Mouse (Mus musculus): ENCODE results near the gene E130114P18Rik. TPM values are rescaled to one million over a fixed set of nuclear protein-coding genes. Genes with fewer than 3 reads are reported as not detected.

E130114P18Rik gene
- polyA plus RNA-seq, 1 experiment from 2014 or later: 0.72 TPM

DNA sequence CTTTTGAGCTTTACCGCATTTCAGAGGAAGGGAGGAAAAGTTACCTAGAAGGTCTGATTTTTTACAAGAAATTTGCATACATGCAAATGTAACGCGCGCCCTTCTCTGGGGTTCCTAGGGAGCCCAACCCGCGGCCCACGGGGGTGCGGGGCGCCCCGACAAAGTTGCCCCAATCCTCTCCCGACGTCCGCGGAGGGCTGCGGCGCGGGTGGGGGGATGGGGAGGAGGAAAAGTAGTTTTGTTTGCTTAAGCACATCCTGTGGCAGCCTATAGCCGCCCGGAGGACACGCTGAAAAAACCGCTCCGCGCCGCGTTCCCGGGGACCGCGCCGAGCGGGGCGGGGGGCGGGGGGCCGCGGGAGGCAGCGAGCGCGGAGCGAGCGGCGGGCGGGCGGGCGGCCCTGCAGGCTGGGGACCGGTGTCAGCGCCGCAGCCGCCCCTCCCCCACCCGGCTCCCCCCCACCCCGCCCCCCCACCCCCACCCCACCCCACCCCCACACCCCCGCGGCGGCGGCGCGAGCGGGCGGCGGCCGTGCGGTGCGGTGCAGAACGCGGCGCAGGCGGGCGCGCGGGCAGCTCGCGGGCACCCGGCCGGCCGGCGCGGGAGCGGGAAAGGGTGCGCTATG is 685 bp downstream of the E130114P18Rik start:
- peaks cover 21% of the 10 kb centered on the region for H3K4me1 ChIP-seq (ENCODE audit: control insufficient read depth, insufficient read depth, low read length)
- peak overlapping the region; percentile 99 for H3K9ac ChIP-seq (ENCODE audit: low read depth, low read length)
- H3K27ac ChIP-seq (ENCODE audit: low read depth, low read length): peak overlapping the region; percentile 96
- H3K36me3 ChIP-seq (ENCODE audit: control insufficient read depth, insufficient read depth, low read length): no peaks in the 10 kb centered on the region
- H3K9me3 ChIP-seq (replicated peaks; ENCODE audit: control insufficient read depth, low read length): no peaks in the 10 kb centered on the region
- peak overlapping the region; percentile 97 for H3K4me3 ChIP-seq (ENCODE audit: low read depth, low read length)
- no peaks in the 10 kb centered on the region; the same call in 1 of the 2 replicates for H3K27me3 ChIP-seq (ENCODE audit: control insufficient read depth, insufficient read depth, low read length)
- 1% methylated on average over 31 of the region's 77 CpGs for WGBS (ENCODE audit: insufficient replicate concordance)
- H3K4me2 ChIP-seq: peak overlapping the region; percentile 71
- peak; percentile 25 for ATAC-seq (replicated peaks; ENCODE audit: insufficient number of reproducible peaks, low FRiP score, low TSS enrichment)

DNA sequence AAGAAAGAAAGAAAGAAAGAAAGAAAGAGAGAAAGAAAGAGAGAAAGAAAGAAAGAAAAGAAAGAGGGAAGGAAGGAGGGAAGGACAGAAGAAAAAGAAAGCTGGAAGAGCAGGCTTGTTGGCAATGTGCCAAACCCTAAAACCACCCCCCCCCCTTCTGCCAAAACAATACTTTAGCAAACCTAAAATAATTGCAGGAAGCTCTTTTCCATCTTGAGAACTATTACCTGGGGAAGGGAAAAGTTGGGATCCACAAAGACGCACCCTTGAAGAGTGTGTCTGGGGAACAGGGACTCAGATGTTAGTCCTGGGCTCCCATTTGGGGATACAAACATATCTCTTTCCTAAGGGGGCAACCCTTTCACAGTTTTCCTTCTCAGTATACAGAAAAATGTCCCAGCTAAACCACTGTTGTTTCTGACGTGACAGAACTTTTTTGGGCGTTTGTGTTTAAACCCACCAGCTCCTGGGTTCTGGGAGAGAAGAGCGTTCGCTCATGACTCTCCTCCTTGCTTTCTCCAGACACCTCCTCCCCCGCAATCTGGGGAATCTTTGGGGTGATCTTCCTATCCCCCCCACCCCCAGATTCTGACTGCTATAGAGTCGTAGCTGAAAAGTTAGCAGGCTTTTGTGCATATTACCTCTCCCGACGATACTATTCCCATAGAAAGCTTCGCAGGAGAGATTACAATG is 1.3 kb downstream of the E130114P18Rik start:
- WGBS (ENCODE audit: insufficient replicate concordance): under 1% methylated on average over 10 of the region's 10 CpGs
- Histone ChIP-seq H3K27ac (ENCODE audit: low read depth, low read length) (peak overlapping the region; percentile 96), H3K4me2 (peak overlapping the region; percentile 71), H3K36me3 (ENCODE audit: control insufficient read depth, insufficient read depth, low read length) (no peaks in the 10 kb centered on the region), H3K4me3 (ENCODE audit: low read depth, low read length) (peak overlapping the region; percentile 97), H3K4me1 (ENCODE audit: control insufficient read depth, insufficient read depth, low read length) (peaks cover 21% of the 10 kb centered on the region), H3K27me3 (ENCODE audit: control insufficient read depth, insufficient read depth, low read length) (no peaks in the 10 kb centered on the region; the same call in 1 of the 2 replicates), H3K9me3 (replicated peaks; ENCODE audit: control insufficient read depth, low read length) (no peaks in the 10 kb centered on the region), H3K9ac (ENCODE audit: low read depth, low read length) (peak overlapping the region; percentile 99)
- ATAC-seq (replicated peaks; ENCODE audit: insufficient number of reproducible peaks, low FRiP score, low TSS enrichment): no peak

DNA sequence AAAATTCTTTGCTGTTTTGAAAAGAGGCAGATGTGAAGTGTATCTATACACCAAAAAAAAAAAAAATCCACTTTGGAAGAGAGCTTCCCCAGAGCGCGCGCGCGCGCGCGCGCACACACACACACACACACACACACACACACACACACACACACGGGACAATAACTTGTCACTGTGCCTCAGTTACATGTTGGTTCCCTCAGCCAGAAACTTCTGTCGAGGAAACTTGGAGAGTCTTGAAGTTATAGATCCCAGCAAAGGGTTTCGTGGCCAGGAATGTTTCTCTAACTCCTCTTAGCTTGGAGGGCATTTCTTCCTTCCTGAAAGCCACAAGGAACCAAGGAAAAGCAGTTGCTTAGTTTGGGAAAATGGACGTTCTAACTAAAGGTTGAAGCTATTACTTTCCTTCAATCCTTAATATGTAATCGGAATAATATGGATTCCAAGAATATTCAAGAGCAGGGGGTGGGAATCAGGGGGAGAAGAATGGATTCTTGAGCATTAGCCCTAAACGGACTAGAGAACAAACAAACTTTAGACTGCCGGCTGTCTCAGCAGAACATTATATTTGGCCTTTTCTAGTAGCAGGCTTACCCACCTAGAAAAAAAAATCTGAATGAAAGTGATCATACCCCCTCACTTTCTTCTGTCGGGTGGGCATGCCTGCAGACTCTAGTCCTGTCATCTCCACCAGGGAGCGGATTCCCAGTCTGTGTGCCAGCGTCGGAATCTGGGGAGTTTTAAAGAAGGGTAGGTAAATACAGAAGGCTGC is 2.2 kb downstream of the E130114P18Rik start:
- no peaks in the 10 kb centered on the region; the same call in 1 of the 2 replicates for H3K27me3 ChIP-seq (ENCODE audit: control insufficient read depth, insufficient read depth, low read length)

GRCm38 (mm10) chr4:97775059-97775458 is 2.8 kb downstream of the E130114P18Rik start:
- peak overlapping the region; percentile 97 for H3K4me3 ChIP-seq (ENCODE audit: low read depth, low read length)
- H3K27ac ChIP-seq (ENCODE audit: low read depth, low read length): peak overlapping the region; percentile 81
- H3K4me1 ChIP-seq (ENCODE audit: control insufficient read depth, insufficient read depth, low read length): peaks cover 21% of the 10 kb centered on the region
- no peak for ATAC-seq (replicated peaks; ENCODE audit: insufficient number of reproducible peaks, low FRiP score, low TSS enrichment)
- no peaks in the 10 kb centered on the region; the same call in 1 of the 2 replicates for H3K27me3 ChIP-seq (ENCODE audit: control insufficient read depth, insufficient read depth, low read length)
- peak overlapping the region; percentile 71 for H3K4me2 ChIP-seq
- no peaks in the 10 kb centered on the region for H3K36me3 ChIP-seq (ENCODE audit: control insufficient read depth, insufficient read depth, low read length)
- H3K9me3 ChIP-seq (replicated peaks; ENCODE audit: control insufficient read depth, low read length): no peaks in the 10 kb centered on the region
- WGBS (ENCODE audit: insufficient replicate concordance): 0% methylated on average over 13 of the region's 13 CpGs
- H3K9ac ChIP-seq (ENCODE audit: low read depth, low read length): peak overlapping the region; percentile 99; the same call in 1 of the 2 replicates

More for the DNA sequence above, 2.2 kb downstream of the E130114P18Rik start:
- WGBS (ENCODE audit: insufficient replicate concordance): under 1% methylated on average over 20 of the region's 20 CpGs
- Histone ChIP-seq H3K4me1 (ENCODE audit: control insufficient read depth, insufficient read depth, low read length) (peaks cover 21% of the 10 kb centered on the region), H3K36me3 (ENCODE audit: control insufficient read depth, insufficient read depth, low read length) (no peaks in the 10 kb centered on the region), H3K4me3 (ENCODE audit: low read depth, low read length) (peak overlapping the region; percentile 97), H3K27ac (ENCODE audit: low read depth, low read length) (peak overlapping the region; percentile 81), H3K4me2 (peak overlapping the region; percentile 71), H3K9ac (ENCODE audit: low read depth, low read length) (peak overlapping the region; percentile 99), H3K9me3 (replicated peaks; ENCODE audit: control insufficient read depth, low read length) (no peaks in the 10 kb centered on the region)
- no peak for ATAC-seq (replicated peaks; ENCODE audit: insufficient number of reproducible peaks, low FRiP score, low TSS enrichment)

DNA sequence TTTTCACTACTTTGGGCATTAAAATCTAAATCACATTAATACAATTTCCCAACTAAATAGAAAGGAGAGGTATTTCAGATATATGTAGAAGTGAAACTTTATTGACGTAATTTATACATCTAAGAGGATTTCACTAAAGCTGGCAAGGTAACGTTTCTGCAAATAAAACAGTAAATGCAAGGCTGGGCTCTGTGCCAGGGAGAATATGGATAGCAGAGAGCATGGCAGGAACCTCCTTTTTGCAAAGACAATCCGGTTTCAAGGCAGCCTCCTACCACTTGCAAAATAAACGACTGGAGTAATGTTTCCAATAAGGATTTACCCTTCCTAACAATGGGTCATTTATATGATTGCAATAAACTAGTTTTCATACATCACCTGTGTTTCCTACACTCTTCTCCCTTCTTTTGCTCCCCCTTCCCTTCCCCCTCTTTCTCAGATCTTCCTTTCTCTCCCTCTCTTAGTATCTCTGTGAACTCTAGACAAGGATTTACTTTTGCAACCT is 3.4 kb downstream of the E130114P18Rik start:
- Histone ChIP-seq H3K4me1 (ENCODE audit: control insufficient read depth, insufficient read depth, low read length) (peaks cover 19% of the 10 kb centered on the region), H3K36me3 (ENCODE audit: control insufficient read depth, insufficient read depth, low read length) (no peaks in the 10 kb centered on the region), H3K4me2 (peak overlapping the region; percentile 71), H3K9ac (ENCODE audit: low read depth, low read length) (peak overlapping the region; percentile 2; the same call in 1 of the 2 replicates), H3K4me3 (ENCODE audit: low read depth, low read length) (peak overlapping the region; percentile 97), H3K27ac (ENCODE audit: low read depth, low read length) (peak overlapping the region; percentile 81), H3K9me3 (replicated peaks; ENCODE audit: control insufficient read depth, low read length) (no peaks in the 10 kb centered on the region), H3K27me3 (ENCODE audit: control insufficient read depth, insufficient read depth, low read length) (no peaks in the 10 kb centered on the region; the same call in 1 of the 2 replicates)
- 18% methylated on average over 4 of the region's 4 CpGs for WGBS (ENCODE audit: insufficient replicate concordance)
- no peak for ATAC-seq (replicated peaks; ENCODE audit: insufficient number of reproducible peaks, low FRiP score, low TSS enrichment)

DNA sequence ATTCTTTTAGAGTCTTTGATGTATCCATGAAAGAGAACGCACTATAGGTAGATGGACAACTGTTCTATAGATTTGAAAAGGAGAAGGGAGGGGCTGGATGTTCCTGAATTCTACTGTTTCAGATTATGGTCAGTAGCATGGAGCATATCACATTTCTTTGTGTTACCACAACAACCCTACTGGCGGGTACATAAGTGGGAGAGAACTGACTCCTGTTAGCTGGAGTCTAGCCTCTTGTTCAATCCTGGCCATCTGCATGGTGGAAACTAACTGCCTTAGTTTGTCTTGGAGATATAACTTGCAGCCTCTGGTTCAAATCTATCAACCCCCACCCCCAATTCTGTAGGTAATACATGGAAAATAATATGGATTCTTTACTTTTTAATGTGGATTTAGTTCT is 4.1 kb downstream of the E130114P18Rik start:
- Histone ChIP-seq H3K4me1 (ENCODE audit: control insufficient read depth, insufficient read depth, low read length) (peaks cover 16% of the 10 kb centered on the region), H3K4me3 (ENCODE audit: low read depth, low read length) (peak overlapping the region; percentile 53; the same call in 1 of the 2 replicates), H3K36me3 (ENCODE audit: control insufficient read depth, insufficient read depth, low read length) (no peaks in the 10 kb centered on the region), H3K9me3 (replicated peaks; ENCODE audit: control insufficient read depth, low read length) (no peaks in the 10 kb centered on the region), H3K27me3 (ENCODE audit: control insufficient read depth, insufficient read depth, low read length) (no peaks in the 10 kb centered on the region; the same call in 1 of the 2 replicates), H3K4me2 (peak overlapping the region; percentile 71), H3K9ac (ENCODE audit: low read depth, low read length) (no peak overlapping the region), H3K27ac (ENCODE audit: low read depth, low read length) (peak overlapping the region; percentile 91)
- no peak for ATAC-seq (replicated peaks; ENCODE audit: insufficient number of reproducible peaks, low FRiP score, low TSS enrichment)
- 57% methylated on average over 2 of the region's 2 CpGs for WGBS (ENCODE audit: insufficient replicate concordance)

DNA sequence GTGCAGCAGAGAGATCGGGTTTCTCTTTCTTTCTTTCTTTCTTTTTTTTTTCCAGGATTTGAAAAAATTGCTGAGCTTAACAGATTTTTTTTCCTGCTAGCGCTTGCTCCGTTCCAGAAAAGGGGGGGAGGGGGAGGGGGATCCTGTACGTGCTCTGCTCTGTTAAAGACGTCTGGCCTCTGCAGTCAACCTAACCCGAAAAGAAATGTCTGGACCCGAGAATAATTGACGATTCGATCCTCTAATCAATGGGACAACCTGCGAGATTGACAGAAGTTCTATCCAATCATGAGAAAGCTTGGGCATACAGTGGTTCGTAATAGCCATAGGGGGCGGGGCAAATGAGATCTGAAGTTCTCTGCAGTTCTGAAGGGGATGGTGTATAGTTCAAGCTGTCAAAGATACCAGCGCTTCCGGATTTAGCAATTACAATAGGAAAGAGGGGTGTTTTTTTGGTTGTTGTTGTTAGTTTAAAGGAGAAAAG is 4.7 kb downstream of the E130114P18Rik start:
- Histone ChIP-seq H3K9me3 (replicated peaks; ENCODE audit: control insufficient read depth, low read length) (no peaks in the 10 kb centered on the region), H3K4me2 (peak overlapping the region; percentile 71), H3K27me3 (ENCODE audit: control insufficient read depth, insufficient read depth, low read length) (no peaks in the 10 kb centered on the region; the same call in 1 of the 2 replicates), H3K4me1 (ENCODE audit: control insufficient read depth, insufficient read depth, low read length) (peaks cover 16% of the 10 kb centered on the region), H3K36me3 (ENCODE audit: control insufficient read depth, insufficient read depth, low read length) (no peaks in the 10 kb centered on the region), H3K27ac (ENCODE audit: low read depth, low read length) (peak overlapping the region; percentile 91), H3K9ac (ENCODE audit: low read depth, low read length) (peak overlapping the region; percentile 58; the same call in 1 of the 2 replicates), H3K4me3 (ENCODE audit: low read depth, low read length) (peak overlapping the region; percentile 53)
- peak; percentile 63 for ATAC-seq (replicated peaks; ENCODE audit: insufficient number of reproducible peaks, low FRiP score, low TSS enrichment)
- under 1% methylated on average over 14 of the region's 14 CpGs for WGBS (ENCODE audit: insufficient replicate concordance)

GRCm38 (mm10) chr4:97772641-97773040 is 5.2 kb downstream of the E130114P18Rik start, which contains the start of gene Nfia:
Gene Nfia, plus strand, starts transcription at chr4:97772734.
- Histone ChIP-seq H3K27ac (ENCODE audit: low read depth, low read length) (peak within 1 kb of the TSS; percentile 91), H3K27me3 (ENCODE audit: control insufficient read depth, insufficient read depth, low read length) (no peaks in the 10 kb centered on the region; the same call in 1 of the 2 replicates), H3K4me1 (ENCODE audit: control insufficient read depth, insufficient read depth, low read length) (peaks cover 16% of the 10 kb centered on the region), H3K4me3 (ENCODE audit: low read depth, low read length) (peak within 1 kb of the TSS; percentile 53), H3K4me2 (peak within 1 kb of the TSS; percentile 71), H3K36me3 (ENCODE audit: control insufficient read depth, insufficient read depth, low read length) (no peaks in the 10 kb centered on the region), H3K9me3 (replicated peaks; ENCODE audit: control insufficient read depth, low read length) (no peaks in the 10 kb centered on the region), H3K9ac (ENCODE audit: low read depth, low read length) (peak within 1 kb of the TSS; percentile 67)
- under 1% methylated on average over 9 of the region's 9 CpGs for WGBS (ENCODE audit: insufficient replicate concordance)
- no peak for ATAC-seq (replicated peaks; ENCODE audit: insufficient number of reproducible peaks, low FRiP score, low TSS enrichment)

Measured in heart, embryonic 11.5 days (tissue).